Mouse (Mus musculus): ENCODE data around the gene Rhox3e. TPM values are rescaled to one million over a fixed set of nuclear protein-coding genes. Genes with fewer than 3 reads are reported as not detected.
"Not testable (repeated sequence)": the region's sequence is repeated elsewhere in the genome, so short reads cannot be mapped to it uniquely, and the experiment has no call there.

The Rhox3e gene
- polyA plus RNA-seq (2014; fragmentation: Nextera tagmentation; extraction: Ambion mirVana), result not detected in 2 replicates

DNA sequence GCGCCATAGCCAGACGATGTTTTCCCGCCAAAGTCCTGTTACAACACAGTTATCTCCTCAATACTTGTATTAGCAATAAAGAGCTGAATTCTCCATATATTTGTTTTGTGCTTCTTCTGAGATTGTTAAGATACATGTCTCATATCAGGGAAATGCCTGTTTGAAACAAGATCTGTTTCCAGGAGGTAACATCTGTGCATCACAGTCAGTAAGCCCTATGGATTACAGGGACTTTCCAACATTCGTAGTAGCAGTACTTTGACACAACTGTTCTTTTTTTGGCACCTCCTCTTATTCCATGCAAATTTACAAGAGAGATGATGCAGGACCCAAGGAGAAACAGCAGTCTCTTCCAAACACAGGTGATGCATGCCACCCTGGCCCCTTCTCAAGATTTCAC, at the start of gene Rhox3e:
Gene Rhox3e, plus strand, starts transcription at position 301 of the 400 bp plus-strand sequence.
- H3K9ac ChIP-seq (replicated peaks; ENCODE audit: low read depth, low read length); H3K9me3 ChIP-seq (ENCODE audit: control insufficient read depth, low read depth, low read length); H3K4me3 ChIP-seq (ENCODE audit: low read depth, low read length); H3K27me3 ChIP-seq (ENCODE audit: control insufficient read depth, insufficient read depth, low read length); ATAC-seq (ENCODE audit: insufficient number of reproducible peaks, insufficient read depth, low FRiP score, low read depth); H3K4me2 ChIP-seq (replicated peaks; ENCODE audit: low read depth, low read length); H3K36me3 ChIP-seq (ENCODE audit: control insufficient read depth, insufficient read depth, low read length); H3K4me1 ChIP-seq (ENCODE audit: control insufficient read depth, insufficient read depth, low read length); H3K27ac ChIP-seq (ENCODE audit: low read length): not testable (repeated sequence)
- WGBS, result 100% methylated on average over 1 of the region's 4 CpGs

DNA sequence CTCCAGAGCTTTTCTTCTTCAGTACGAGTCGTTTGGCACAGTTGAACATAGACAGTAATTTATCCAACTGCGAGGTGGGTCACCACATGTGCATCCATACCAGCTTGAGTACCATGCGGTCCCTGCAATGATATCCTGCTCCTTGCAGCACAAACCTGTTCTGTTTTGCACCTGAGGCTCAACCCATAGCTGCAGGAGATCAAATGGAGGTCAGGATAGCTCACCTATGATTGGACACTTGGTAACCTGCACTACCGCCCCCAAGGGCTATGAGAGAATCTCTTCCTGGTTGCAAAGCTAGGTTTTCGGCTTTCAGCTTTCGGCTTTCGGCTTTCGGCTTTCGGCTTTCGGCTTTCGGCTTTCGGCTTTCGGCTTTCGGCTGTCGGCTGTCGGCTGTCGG, 27.8 kb upstream of the Rhox3e start, which contains the start of gene Rhox4d:
Gene Rhox4d, plus strand, starts transcription at position 301 of the 400 bp plus-strand sequence.
- not testable (repeated sequence) for H3K36me3 ChIP-seq (ENCODE audit: control insufficient read depth, insufficient read depth, low read length); H3K27me3 ChIP-seq (ENCODE audit: control insufficient read depth, insufficient read depth, low read length); H3K9ac ChIP-seq (replicated peaks; ENCODE audit: low read depth, low read length); H3K4me2 ChIP-seq (replicated peaks; ENCODE audit: low read depth, low read length); H3K9me3 ChIP-seq (ENCODE audit: control insufficient read depth, low read depth, low read length); H3K4me1 ChIP-seq (ENCODE audit: control insufficient read depth, insufficient read depth, low read length); H3K27ac ChIP-seq (ENCODE audit: low read length); H3K4me3 ChIP-seq (ENCODE audit: low read depth, low read length); ATAC-seq (ENCODE audit: insufficient number of reproducible peaks, insufficient read depth, low FRiP score, low read depth)
- 88% methylated on average over 13 of the region's 18 CpGs for WGBS

DNA sequence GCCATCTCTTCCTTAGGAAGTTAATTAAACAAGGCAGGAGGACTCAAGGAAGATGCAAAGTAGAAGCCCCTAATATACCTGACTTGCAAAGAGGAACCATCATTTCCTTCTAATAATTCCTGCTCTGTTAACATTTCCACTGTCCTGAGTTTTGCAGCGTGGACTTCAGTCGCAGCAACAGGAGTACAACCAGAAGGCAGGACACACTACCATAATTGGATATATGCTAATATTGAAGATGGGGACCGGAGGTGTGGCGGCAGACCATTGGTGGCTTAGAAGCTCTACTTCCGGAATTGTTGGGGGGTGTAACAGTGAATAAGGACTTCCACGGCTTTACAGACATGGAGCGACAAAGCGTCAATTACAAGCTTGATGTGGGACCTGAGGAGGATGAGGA, 11.7 kb upstream of the Rhox3e start, which contains the start of gene Rhox2e:
Gene Rhox2e, plus strand, starts transcription at position 301 of the 400 bp plus-strand sequence.
- H3K4me3 ChIP-seq (ENCODE audit: low read depth, low read length); H3K4me2 ChIP-seq (replicated peaks; ENCODE audit: low read depth, low read length); ATAC-seq (ENCODE audit: insufficient number of reproducible peaks, insufficient read depth, low FRiP score, low read depth); H3K36me3 ChIP-seq (ENCODE audit: control insufficient read depth, insufficient read depth, low read length); H3K27ac ChIP-seq (ENCODE audit: low read length); H3K4me1 ChIP-seq (ENCODE audit: control insufficient read depth, insufficient read depth, low read length); H3K9ac ChIP-seq (replicated peaks; ENCODE audit: low read depth, low read length); H3K27me3 ChIP-seq (ENCODE audit: control insufficient read depth, insufficient read depth, low read length); H3K9me3 ChIP-seq (ENCODE audit: control insufficient read depth, low read depth, low read length): not testable (repeated sequence)
- WGBS, result 92% methylated on average over 2 of the region's 8 CpGs

DNA sequence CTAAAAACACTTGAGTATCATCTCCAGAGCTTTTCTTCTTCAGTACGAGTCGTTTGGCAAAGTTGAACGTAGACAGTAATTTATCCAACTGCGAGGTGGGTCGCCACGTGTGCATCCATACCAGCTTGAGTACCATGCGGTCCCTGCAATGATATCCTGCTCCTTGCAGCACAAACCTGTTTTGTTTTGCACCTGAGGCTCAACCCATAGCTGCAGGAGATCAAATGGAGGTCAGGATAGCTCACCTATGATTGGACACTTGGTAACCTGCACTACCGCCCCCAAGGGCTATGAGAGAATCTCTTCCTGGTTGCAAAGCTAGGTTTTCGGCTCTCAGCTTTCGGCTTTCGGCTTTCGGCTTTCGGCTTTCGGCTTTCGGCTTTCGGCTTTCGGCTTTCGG, 15.3 kb downstream of the Rhox3e start, which contains the start of gene Rhox4e:
Gene Rhox4e, plus strand, starts transcription at position 301 of the 400 bp plus-strand sequence.
- not testable (repeated sequence) for H3K27ac ChIP-seq (ENCODE audit: low read length); H3K9me3 ChIP-seq (ENCODE audit: control insufficient read depth, low read depth, low read length); H3K9ac ChIP-seq (replicated peaks; ENCODE audit: low read depth, low read length); H3K4me3 ChIP-seq (ENCODE audit: low read depth, low read length); ATAC-seq (ENCODE audit: insufficient number of reproducible peaks, insufficient read depth, low FRiP score, low read depth); H3K27me3 ChIP-seq (ENCODE audit: control insufficient read depth, insufficient read depth, low read length); H3K4me2 ChIP-seq (replicated peaks; ENCODE audit: low read depth, low read length); H3K36me3 ChIP-seq (ENCODE audit: control insufficient read depth, insufficient read depth, low read length); H3K4me1 ChIP-seq (ENCODE audit: control insufficient read depth, insufficient read depth, low read length)
- 94% methylated on average over 10 of the region's 18 CpGs for WGBS

DNA sequence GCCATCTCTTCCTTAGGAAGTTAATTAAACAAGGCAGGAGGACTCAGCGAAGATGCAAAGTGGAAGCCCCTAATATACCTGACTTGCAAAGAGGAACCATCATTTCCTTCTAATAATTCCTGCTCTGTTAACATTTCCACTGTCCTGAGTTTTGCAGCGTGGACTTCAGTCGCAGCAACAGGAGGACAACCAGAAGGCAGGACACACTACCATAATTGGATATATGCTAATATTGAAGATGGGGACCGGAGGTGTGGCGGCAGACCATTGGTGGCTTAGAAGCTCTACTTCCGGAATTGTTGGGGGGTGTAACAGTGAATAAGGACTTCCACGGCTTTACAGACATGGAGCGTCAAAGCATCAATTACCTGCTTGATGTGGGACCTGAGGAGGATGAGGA, 29.3 kb downstream of the Rhox3e start, which contains the start of gene Rhox2f:
Gene Rhox2f, plus strand, starts transcription at position 301 of the 400 bp plus-strand sequence.
- 90% methylated on average over 6 of the region's 8 CpGs for WGBS

DNA sequence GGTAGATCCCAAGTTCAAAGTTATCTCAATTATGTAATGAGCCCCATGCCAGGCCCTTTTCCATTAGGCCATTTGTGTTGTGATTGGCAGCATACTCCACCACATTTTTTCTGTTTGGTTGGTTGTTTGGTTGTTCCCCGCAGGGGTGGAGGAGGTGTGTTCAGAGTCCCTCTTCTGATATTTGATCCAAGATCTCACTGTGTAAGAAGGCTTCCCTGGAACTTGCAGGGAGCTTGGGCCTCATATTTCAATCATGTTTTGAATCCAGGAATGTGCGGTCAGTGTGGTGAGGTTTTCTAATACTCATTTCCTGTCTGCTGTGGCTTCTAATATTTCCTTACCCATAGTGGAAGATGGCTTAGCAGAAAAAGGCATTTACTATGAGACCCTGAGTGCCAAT, 30.8 kb downstream of the Rhox3e start:
- 58% methylated on average over 2 of the region's 2 CpGs for WGBS
- H3K27ac ChIP-seq (ENCODE audit: low read length); H3K36me3 ChIP-seq (ENCODE audit: control insufficient read depth, insufficient read depth, low read length); ATAC-seq (ENCODE audit: insufficient number of reproducible peaks, insufficient read depth, low FRiP score, low read depth); H3K4me2 ChIP-seq (replicated peaks; ENCODE audit: low read depth, low read length); H3K4me1 ChIP-seq (ENCODE audit: control insufficient read depth, insufficient read depth, low read length); H3K4me3 ChIP-seq (ENCODE audit: low read depth, low read length); H3K9me3 ChIP-seq (ENCODE audit: control insufficient read depth, low read depth, low read length); H3K27me3 ChIP-seq (ENCODE audit: control insufficient read depth, insufficient read depth, low read length); H3K9ac ChIP-seq (replicated peaks; ENCODE audit: low read depth, low read length): not testable (repeated sequence)

More for the DNA sequence above, 29.3 kb downstream of the Rhox3e start, which contains the start of gene Rhox2f:
- H3K27ac ChIP-seq (ENCODE audit: low read length); H3K9me3 ChIP-seq (ENCODE audit: control insufficient read depth, low read depth, low read length); H3K27me3 ChIP-seq (ENCODE audit: control insufficient read depth, insufficient read depth, low read length); H3K4me3 ChIP-seq (ENCODE audit: low read depth, low read length); H3K9ac ChIP-seq (replicated peaks; ENCODE audit: low read depth, low read length); H3K36me3 ChIP-seq (ENCODE audit: control insufficient read depth, insufficient read depth, low read length); H3K4me2 ChIP-seq (replicated peaks; ENCODE audit: low read depth, low read length); ATAC-seq (ENCODE audit: insufficient number of reproducible peaks, insufficient read depth, low FRiP score, low read depth); H3K4me1 ChIP-seq (ENCODE audit: control insufficient read depth, insufficient read depth, low read length): not testable (repeated sequence)

DNA sequence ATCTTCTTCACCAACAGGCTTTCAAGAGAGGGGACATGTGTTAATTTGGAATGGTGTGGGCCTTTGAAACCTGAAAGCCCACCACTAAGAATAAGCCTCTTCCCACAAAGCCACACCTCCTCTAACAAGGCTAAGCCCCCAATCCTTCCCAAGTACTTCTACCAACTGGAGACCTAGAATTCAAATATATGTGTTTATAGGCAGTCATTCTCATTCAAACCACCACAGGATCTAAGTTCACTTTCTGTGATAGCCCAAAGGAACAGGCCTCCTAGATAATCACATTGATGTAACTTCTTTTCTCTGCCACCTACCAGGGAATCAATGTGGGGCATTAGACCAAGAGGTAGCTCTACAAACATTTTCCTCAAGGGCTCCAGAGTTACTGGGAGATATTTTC, 38.9 kb downstream of the Rhox3e start, which contains the start of gene Rhox3f:
Gene Rhox3f, plus strand, starts transcription at position 301 of the 400 bp plus-strand sequence.
- not testable (repeated sequence) for H3K4me2 ChIP-seq (replicated peaks; ENCODE audit: low read depth, low read length); H3K9ac ChIP-seq (replicated peaks; ENCODE audit: low read depth, low read length); H3K4me1 ChIP-seq (ENCODE audit: control insufficient read depth, insufficient read depth, low read length); H3K27ac ChIP-seq (ENCODE audit: low read length); H3K27me3 ChIP-seq (ENCODE audit: control insufficient read depth, insufficient read depth, low read length); H3K4me3 ChIP-seq (ENCODE audit: low read depth, low read length); H3K36me3 ChIP-seq (ENCODE audit: control insufficient read depth, insufficient read depth, low read length); H3K9me3 ChIP-seq (ENCODE audit: control insufficient read depth, low read depth, low read length); ATAC-seq (ENCODE audit: insufficient number of reproducible peaks, insufficient read depth, low FRiP score, low read depth)

All from stomach, embryonic 14.5 days (tissue).